17 mouse cellular contexts compared by ENCODE assay signal in the genomic region with DNA sequence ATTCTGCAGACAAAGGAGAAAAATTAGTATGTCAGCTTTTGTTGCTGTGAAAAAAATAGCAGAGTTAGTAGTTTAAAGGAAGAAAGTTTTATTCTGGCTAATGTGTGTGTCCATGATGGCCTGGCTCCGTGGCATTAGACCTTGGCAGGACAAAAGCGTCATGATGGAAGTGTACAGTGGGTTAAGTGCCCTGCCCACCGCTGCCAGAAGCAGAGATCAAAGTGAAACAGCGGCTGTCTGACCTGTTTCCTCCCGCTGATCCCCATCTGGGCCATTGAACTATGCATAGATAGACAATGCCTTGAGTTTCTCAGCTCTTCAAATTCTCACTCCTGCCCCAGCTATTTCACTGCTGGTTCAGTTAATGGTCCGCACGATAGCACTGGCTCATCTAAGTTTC. TPM values are rescaled to one million over a fixed set of nuclear protein-coding genes. Genes with fewer than 3 reads are reported as not detected.
A peak's percentile ranks its signal among the peaks of the same experiment; 100 is the strongest.
DNase-seq lines count a peak whose midpoint lies in the region; ATAC-seq lines count a peak whose summit lies in the region.
"Had no signal": no experiment of that assay in that cellular context is flagged by ENCODE, and none has a peak within 500 bp of the region (broad histone marks: within the 10 kb centered on the region; RNA-seq: fewer than 3 reads in every experiment).

No protein-coding gene starts in this region.

- peaks cover 11% of the 10 kb centered on the region; the same call in 1 of the 2 replicates for H3K4me1 ChIP-seq in lung, embryonic 16.5 days (replicated peaks; ENCODE audit: control insufficient read depth, insufficient read depth, low read length)
- H3K4me1 ChIP-seq in megakaryocyte, embryonic 14.5 days: peaks cover 43% of the 10 kb centered on the region

- peak; percentile 89 for DNase-seq in heart, adult 11 months
- DNase-seq in heart, postnatal 36 days: no peak
- no peak for DNase-seq in lung, postnatal 14 days
- DNase-seq in adrenal gland, postnatal 10 days: peak; percentile 50
- no peak for DNase-seq in MN1 (ENCODE audit: low spot score)
- no peak for DNase-seq in cerebellum, postnatal 14 days
- DNase-seq: cerebellum, adult 11-12 months; gastrocnemius, postnatal 14 days; kidney, adult 8-10 months; lung, embryonic 14.5 days had no signal

- no peak overlapping the region for H3K4me2 ChIP-seq in lung, embryonic 16.5 days (ENCODE audit: low read depth, low read length)
- H3K4me2 ChIP-seq: hindbrain, embryonic 13.5 days; limb, embryonic 15.5 days; lung, embryonic 14.5 days; midbrain, embryonic 13.5 days had no signal

- no peaks in the 10 kb centered on the region for H3K36me3 ChIP-seq in lung, embryonic 16.5 days (ENCODE audit: control insufficient read depth, insufficient read depth, low read length)
- H3K36me3 ChIP-seq in megakaryocyte, embryonic 14.5 days (replicated peaks; ENCODE audit: low read length): peaks cover 16% of the 10 kb centered on the region
- H3K36me3 ChIP-seq: hindbrain, embryonic 13.5 days; limb, embryonic 15.5 days; midbrain, embryonic 13.5 days had no signal

- 0 out of 2 replicates have a peak overlapping the region, but pooled peaks have one; percentile 13 for H3K27ac ChIP-seq in lung, embryonic 16.5 days (ENCODE audit: low read length)
- H3K27ac ChIP-seq: hindbrain, embryonic 13.5 days; layer of hippocampus, adult 2 months; limb, embryonic 15.5 days; midbrain, embryonic 13.5 days had no signal

- H3K4me3 ChIP-seq in lung, embryonic 16.5 days (ENCODE audit: low read length): no peak overlapping the region
- H3K4me3 ChIP-seq in megakaryocyte, embryonic 14.5 days (replicated peaks): peak overlapping the region; percentile 19
- H3K4me3 ChIP-seq: hindbrain, embryonic 13.5 days; layer of hippocampus, adult 2 months; limb, embryonic 15.5 days; midbrain, embryonic 13.5 days had no signal

- H3K9ac ChIP-seq in lung, embryonic 16.5 days (ENCODE audit: low read length): no peak overlapping the region
- H3K9ac ChIP-seq: hindbrain, embryonic 13.5 days; limb, embryonic 15.5 days; lung, embryonic 14.5 days; midbrain, embryonic 13.5 days had no signal

- no peaks in the 10 kb centered on the region for H3K9me3 ChIP-seq in lung, embryonic 16.5 days (ENCODE audit: control insufficient read depth, low read length)
- H3K9me3 ChIP-seq in megakaryocyte, embryonic 14.5 days: no peaks in the 10 kb centered on the region
- H3K9me3 ChIP-seq: hindbrain, embryonic 13.5 days; limb, embryonic 15.5 days; midbrain, embryonic 13.5 days had no signal

- 29% methylated on average over 7 of the region's 7 CpGs for WGBS in lung, embryonic 16.5 days

- no peaks in the 10 kb centered on the region for H3K27me3 ChIP-seq in lung, embryonic 16.5 days (ENCODE audit: control insufficient read depth, insufficient read depth, low read depth, low read length)
- H3K27me3 ChIP-seq in megakaryocyte, embryonic 14.5 days (replicated peaks): no peaks in the 10 kb centered on the region
- H3K27me3 ChIP-seq: hindbrain, embryonic 13.5 days; limb, embryonic 15.5 days; midbrain, embryonic 13.5 days; Patski had no signal

- ATAC-seq in lung, embryonic 16.5 days (ENCODE audit: low read depth): no peak
- ATAC-seq: midbrain, embryonic 13.5 days; Patski had no signal

- intact Hi-C loops in heart, postnatal 36 days (cut with DNase I): no loop called here

RNA-seq across cellular contexts. Expression of a gene that starts 9.0 kb away (rescaled TPM):
- 100 to 1,000 TPM; 196 to 202 TPM for total RNA-seq in heart, postnatal 36 days (2021)
- 565 and 579 TPM in 2 replicates for polyA plus RNA-seq in lung, embryonic 16.5 days (2015; fragmentation: Nextera tagmentation; extraction: Ambion mirVana)
- total RNA-seq in adrenal gland, postnatal 10 days (2021): 100 to 1,000 TPM; 175 to 191 TPM
- 3.6 and 18.3 TPM in 2 replicates for polyA plus RNA-seq in megakaryocyte, embryonic 14.5 days (2012; ENCODE audit: insufficient read depth, low replicate concordance)

Comparison
In these comparisons a context has a peak if more than half of its experiments do, and no peak if none do; other contexts are left out.
1. DNase-seq: peak in heart, adult 11 months (single experiment) and adrenal gland, postnatal 10 days (single experiment); none in heart, postnatal 36 days (0 of 2), lung, postnatal 14 days (single experiment), MN1 (single experiment) and cerebellum, postnatal 14 days (0 of 2).